Mouse (Mus musculus): ENCODE measurements around the gene Epha6. TPM values are rescaled to one million over a fixed set of nuclear protein-coding genes. Genes with fewer than 3 reads are reported as not detected.

Epha6 gene
- 25.0 and 25.3 TPM in 2 replicates for total RNA-seq (2014; rRNA removed)
- 4.1 and 5.3 TPM in 2 replicates for polyA plus RNA-seq (2015; fragmentation: Nextera tagmentation; extraction: Ambion mirVana)

- Histone ChIP-seq H3K4me2 (ENCODE audit: low read depth, low read length, poor library complexity, severe bottlenecking) (peak within 1 kb of the TSS; percentile 89), H3K9ac (replicated peaks; ENCODE audit: low read length, poor library complexity, severe bottlenecking) (peak within 1 kb of the TSS; percentile 65), H3K27ac (ENCODE audit: low read depth, low read length) (no peak within 1 kb of the TSS), H3K4me1 (ENCODE audit: insufficient read depth, low read length) (no peaks in the 10 kb centered on the region), H3K9me3 (ENCODE audit: low read length) (no peaks in the 10 kb centered on the region), H3K4me3 (ENCODE audit: low read depth, low read length) (peak within 1 kb of the TSS; percentile 68), H3K36me3 (ENCODE audit: insufficient read depth, low read length) (no peaks in the 10 kb centered on the region), H3K27me3 (ENCODE audit: insufficient read depth, low read length) (0 out of 2 replicates have a peak, but pooled peaks cover 4% of the 10 kb centered on the region)
- WGBS = under 1% methylated on average over 44 of the region's 45 CpGs
- peak; percentile 22 for TF ChIP-seq CTCF (IDR thresholded peaks at IDR 0.05)
- DNase-seq (ENCODE audit: low spot score) (peak; percentile 65), ATAC-seq (ENCODE audit: low FRiP score) (peak; percentile 74)
Observed at GRCm38 (mm10) chr16:60605061-60605831, at the start of gene Epha6. Gene Epha6 (minus strand): TSS chr16:60605531.

GRCm38 (mm10) chr16:60651716-60652115, 46.4 kb upstream of the Epha6 start:
- DNase-seq (ENCODE audit: low spot score) (peak; percentile 30), ATAC-seq (ENCODE audit: low FRiP score) (no peak)
- Histone ChIP-seq H3K9ac (replicated peaks; ENCODE audit: low read length, poor library complexity, severe bottlenecking) (no peak overlapping the region), H3K4me1 (ENCODE audit: insufficient read depth, low read length) (no peaks in the 10 kb centered on the region), H3K4me3 (ENCODE audit: low read depth, low read length) (no peak overlapping the region), H3K4me2 (ENCODE audit: low read depth, low read length, poor library complexity, severe bottlenecking) (no peak overlapping the region), H3K36me3 (ENCODE audit: insufficient read depth, low read length) (no peaks in the 10 kb centered on the region), H3K27ac (ENCODE audit: low read depth, low read length) (no peak overlapping the region), H3K9me3 (ENCODE audit: low read length) (no peaks in the 10 kb centered on the region), H3K27me3 (ENCODE audit: insufficient read depth, low read length) (no peaks in the 10 kb centered on the region)
- TF ChIP-seq CTCF (IDR thresholded peaks at IDR 0.05) = no peak

- Histone ChIP-seq H3K9me3 (ENCODE audit: low read length) (no peaks in the 10 kb centered on the region), H3K4me1 (ENCODE audit: insufficient read depth, low read length) (no peaks in the 10 kb centered on the region), H3K27ac (ENCODE audit: low read depth, low read length) (no peak overlapping the region), H3K27me3 (ENCODE audit: insufficient read depth, low read length) (no peaks in the 10 kb centered on the region), H3K9ac (replicated peaks; ENCODE audit: low read length, poor library complexity, severe bottlenecking) (no peak overlapping the region), H3K36me3 (ENCODE audit: insufficient read depth, low read length) (no peaks in the 10 kb centered on the region), H3K4me3 (ENCODE audit: low read depth, low read length) (no peak overlapping the region), H3K4me2 (ENCODE audit: low read depth, low read length, poor library complexity, severe bottlenecking) (no peak overlapping the region)
- ATAC-seq (ENCODE audit: low FRiP score) = no peak
- peak; percentile 32 for DNase-seq (ENCODE audit: low spot score)
- peak; percentile 60 for TF ChIP-seq CTCF (IDR thresholded peaks at IDR 0.05)
Observed at GRCm38 (mm10) chr16:60628091-60628490, 22.8 kb upstream of the Epha6 start.

- H3K9ac ChIP-seq (replicated peaks; ENCODE audit: low read length, poor library complexity, severe bottlenecking) = peak overlapping the region; percentile 65
- peak overlapping the region; percentile 68 for H3K4me3 ChIP-seq (ENCODE audit: low read depth, low read length)
- H3K9me3 ChIP-seq (ENCODE audit: low read length) = no peaks in the 10 kb centered on the region
- H3K27ac ChIP-seq (ENCODE audit: low read depth, low read length) = no peak overlapping the region
- DNase-seq (ENCODE audit: low spot score) (peak; percentile 91), ATAC-seq (ENCODE audit: low FRiP score) (peak; percentile 86)
- no peaks in the 10 kb centered on the region for H3K36me3 ChIP-seq (ENCODE audit: insufficient read depth, low read length)
- H3K4me1 ChIP-seq (ENCODE audit: insufficient read depth, low read length) = no peaks in the 10 kb centered on the region
- WGBS = under 1% methylated on average over 38 of the region's 38 CpGs
- H3K27me3 ChIP-seq (ENCODE audit: insufficient read depth, low read length) = 0 out of 2 replicates have a peak, but pooled peaks cover 4% of the 10 kb centered on the region
- H3K4me2 ChIP-seq (ENCODE audit: low read depth, low read length, poor library complexity, severe bottlenecking) = peak overlapping the region; percentile 89
- TF ChIP-seq CTCF (IDR thresholded peaks at IDR 0.05) = peak; percentile 82
Observed at GRCm38 (mm10) chr16:60605832-60606583, 677 bp upstream of the Epha6 start.

- 2% methylated on average over 10 of the region's 10 CpGs for WGBS
- Histone ChIP-seq H3K4me1 (ENCODE audit: insufficient read depth, low read length) (no peaks in the 10 kb centered on the region), H3K4me2 (ENCODE audit: low read depth, low read length, poor library complexity, severe bottlenecking) (peak overlapping the region; percentile 89), H3K27me3 (ENCODE audit: insufficient read depth, low read length) (0 out of 2 replicates have a peak, but pooled peaks cover 4% of the 10 kb centered on the region), H3K4me3 (ENCODE audit: low read depth, low read length) (peak overlapping the region; percentile 68), H3K9me3 (ENCODE audit: low read length) (no peaks in the 10 kb centered on the region), H3K36me3 (ENCODE audit: insufficient read depth, low read length) (no peaks in the 10 kb centered on the region), H3K9ac (replicated peaks; ENCODE audit: low read length, poor library complexity, severe bottlenecking) (peak overlapping the region; percentile 65), H3K27ac (ENCODE audit: low read depth, low read length) (no peak overlapping the region)
- ATAC-seq (ENCODE audit: low FRiP score) (0 out of 2 replicates have a peak, but pooled peaks have one; percentile 5), DNase-seq (ENCODE audit: low spot score) (peak; percentile 5)
- no peak for TF ChIP-seq CTCF (IDR thresholded peaks at IDR 0.05)
Observed at GRCm38 (mm10) chr16:60604613-60605012, 718 bp downstream of the Epha6 start.

GRCm38 (mm10) chr16:60585322-60585721, 20.0 kb downstream of the Epha6 start:
- Histone ChIP-seq H3K9ac (replicated peaks; ENCODE audit: low read length, poor library complexity, severe bottlenecking) (no peak overlapping the region), H3K27ac (ENCODE audit: low read depth, low read length) (no peak overlapping the region), H3K4me2 (ENCODE audit: low read depth, low read length, poor library complexity, severe bottlenecking) (no peak overlapping the region), H3K4me3 (ENCODE audit: low read depth, low read length) (no peak overlapping the region), H3K27me3 (ENCODE audit: insufficient read depth, low read length) (no peaks in the 10 kb centered on the region), H3K36me3 (ENCODE audit: insufficient read depth, low read length) (no peaks in the 10 kb centered on the region), H3K9me3 (ENCODE audit: low read length) (no peaks in the 10 kb centered on the region), H3K4me1 (ENCODE audit: insufficient read depth, low read length) (no peaks in the 10 kb centered on the region)
- peak; percentile 16; the same call in 1 of the 2 replicates for TF ChIP-seq CTCF (IDR thresholded peaks at IDR 0.05)
- DNase-seq (ENCODE audit: low spot score) (no peak), ATAC-seq (ENCODE audit: low FRiP score) (no peak)
- 90% methylated on average over 3 of the region's 3 CpGs for WGBS
